Mouse (Mus musculus): ENCODE results near the gene Rapgef1. TPM values are rescaled to one million over a fixed set of nuclear protein-coding genes. Genes with fewer than 3 reads are reported as not detected.

Rapgef1 gene
- polyA plus RNA-seq, 1 experiment, result 75.1 TPM

DNA sequence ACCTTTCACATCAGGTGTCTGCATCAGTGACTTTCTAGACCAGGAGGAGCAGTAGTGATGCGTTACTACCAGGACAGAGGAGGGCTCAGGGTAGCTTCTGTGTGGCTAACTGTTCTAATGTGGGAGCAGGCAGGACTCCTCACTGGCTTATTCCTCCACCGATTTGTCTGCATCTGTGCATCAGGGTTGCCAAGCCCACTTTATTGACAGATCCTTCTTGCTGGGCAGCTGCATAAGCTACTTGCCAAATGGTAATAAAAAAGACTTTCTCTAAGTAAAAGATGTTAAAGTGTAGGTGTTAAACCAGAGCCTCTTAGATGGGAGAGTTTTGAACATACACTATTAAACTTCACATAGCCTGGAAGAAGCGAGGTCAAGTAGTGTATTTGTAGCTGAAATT is 22.2 kb downstream of the Rapgef1 start:
- no peak for DNase-seq (ENCODE audit: low read depth in 1 of 2, low spot score in 2 of 2)
- Histone ChIP-seq H3K27ac (ENCODE audit: insufficient read depth, low read length) (peak overlapping the region; percentile 85), H3K36me3 (ENCODE audit: control insufficient read depth, insufficient read depth, low read length) (no peaks in the 10 kb centered on the region), H3K4me1 (ENCODE audit: control insufficient read depth, insufficient read depth, insufficient read length) (peaks cover 43% of the 10 kb centered on the region), H3K4me3 (ENCODE audit: extremely low read depth, insufficient read depth, insufficient read length) (no peak overlapping the region), H3K27me3 (ENCODE audit: control insufficient read depth, insufficient read depth, low read length) (no peaks in the 10 kb centered on the region)
- no peak for TF ChIP-seq CTCF (IDR thresholded peaks at IDR 0.05; ENCODE audit: extremely low read depth, insufficient read depth, insufficient read length, insufficient replicate concordance)
- TF ChIP-seq POLR2A (IDR thresholded peaks at IDR 0.05; ENCODE audit: low read depth, low read length), result no peak
- WGBS, result 94% methylated on average over 3 of the region's 3 CpGs

DNA sequence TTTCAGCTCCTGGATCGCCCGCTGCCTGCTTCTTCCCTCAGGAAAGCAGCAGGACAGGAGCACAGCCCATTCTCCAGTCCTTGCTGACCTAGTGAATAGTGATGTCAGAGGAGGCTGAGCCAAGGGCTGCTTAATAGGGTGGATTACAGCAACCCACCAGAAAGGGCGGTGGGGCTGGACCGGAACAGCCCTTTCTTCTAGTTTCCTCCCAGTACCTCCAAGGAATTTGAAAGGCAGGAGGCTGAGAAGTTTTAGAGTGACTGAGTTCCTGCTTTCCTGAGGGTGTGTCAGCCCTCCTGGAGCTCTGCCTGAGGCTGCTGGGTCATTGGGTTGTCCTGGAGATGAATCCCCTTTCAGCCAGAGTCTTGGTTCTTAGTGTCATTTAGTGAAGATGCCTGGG is 23.9 kb downstream of the Rapgef1 start:
- peaks cover 38% of the 10 kb centered on the region; the same call in 1 of the 2 replicates for H3K4me1 ChIP-seq (ENCODE audit: control insufficient read depth, insufficient read depth, insufficient read length)
- no peak overlapping the region for H3K27ac ChIP-seq (ENCODE audit: insufficient read depth, low read length)
- no peak for DNase-seq (ENCODE audit: low read depth in 1 of 2, low spot score in 2 of 2)
- TF ChIP-seq POLR2A (IDR thresholded peaks at IDR 0.05; ENCODE audit: low read depth, low read length) (no peak), CTCF (IDR thresholded peaks at IDR 0.05; ENCODE audit: extremely low read depth, insufficient read depth, insufficient read length, insufficient replicate concordance) (no peak)
- H3K27me3 ChIP-seq (ENCODE audit: control insufficient read depth, insufficient read depth, low read length), result no peaks in the 10 kb centered on the region
- H3K36me3 ChIP-seq (ENCODE audit: control insufficient read depth, insufficient read depth, low read length), result no peaks in the 10 kb centered on the region
- 88% methylated on average over 4 of the region's 4 CpGs for WGBS
- H3K4me3 ChIP-seq (ENCODE audit: extremely low read depth, insufficient read depth, insufficient read length), result no peak overlapping the region

DNA sequence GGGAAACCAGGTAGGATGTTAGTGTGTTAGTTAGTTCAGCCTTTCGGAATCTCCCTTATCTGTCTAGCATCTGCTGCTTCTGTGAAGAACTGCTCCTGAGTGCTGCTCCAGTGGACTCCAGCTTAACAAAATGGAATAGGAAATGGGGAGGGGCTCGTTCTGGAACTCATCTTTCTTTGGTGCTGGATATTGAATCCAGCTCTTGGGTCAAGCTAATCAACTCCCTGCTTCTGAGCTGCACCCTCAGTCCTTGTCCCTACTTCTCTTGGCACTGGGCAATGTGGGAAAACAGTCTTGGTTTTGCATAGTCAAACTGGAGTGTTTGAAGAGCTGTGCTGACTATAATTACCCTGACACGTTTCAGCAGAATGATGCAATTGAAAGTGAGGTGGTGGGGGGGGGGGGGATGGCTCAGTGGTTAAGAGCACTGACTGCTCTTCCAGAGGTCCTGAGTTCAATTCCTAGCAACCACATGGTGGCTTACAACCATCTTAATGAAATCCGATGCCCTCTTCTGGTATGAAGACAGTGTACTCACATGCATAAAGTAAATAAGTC is 25.6 kb downstream of the Rapgef1 start:
- Histone ChIP-seq H3K27ac (ENCODE audit: insufficient read depth, low read length) (no peak overlapping the region), H3K4me3 (ENCODE audit: extremely low read depth, insufficient read depth, insufficient read length) (no peak overlapping the region), H3K27me3 (ENCODE audit: control insufficient read depth, insufficient read depth, low read length) (no peaks in the 10 kb centered on the region), H3K4me1 (ENCODE audit: control insufficient read depth, insufficient read depth, insufficient read length) (peaks cover 40% of the 10 kb centered on the region; the same call in 1 of the 2 replicates), H3K36me3 (ENCODE audit: control insufficient read depth, insufficient read depth, low read length) (no peaks in the 10 kb centered on the region)
- WGBS, result 67% methylated on average over 4 of the region's 4 CpGs
- DNase-seq (ENCODE audit: low read depth in 1 of 2, low spot score in 2 of 2), result no peak
- TF ChIP-seq POLR2A (IDR thresholded peaks at IDR 0.05; ENCODE audit: low read depth, low read length) (no peak), CTCF (IDR thresholded peaks at IDR 0.05; ENCODE audit: extremely low read depth, insufficient read depth, insufficient read length, insufficient replicate concordance) (no peak)

DNA sequence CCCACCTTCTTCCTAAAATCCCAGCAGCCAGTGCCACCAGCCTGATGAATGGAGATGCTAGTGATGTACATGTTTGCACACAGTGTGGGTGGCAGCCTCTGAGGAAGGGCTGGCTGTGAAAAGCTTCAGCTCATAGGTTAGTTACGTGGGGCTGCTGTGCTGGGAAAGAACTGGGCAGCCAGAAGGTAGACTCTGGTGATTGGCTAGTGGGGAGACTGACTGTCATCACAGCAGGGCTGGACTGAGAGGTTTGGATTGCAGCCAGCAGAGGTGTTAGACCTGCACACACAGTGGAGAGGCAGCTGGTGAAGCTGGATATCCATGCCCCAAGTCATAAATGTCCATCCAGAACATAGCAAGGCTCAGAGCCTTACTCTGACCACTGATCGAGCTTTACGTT is 27.1 kb downstream of the Rapgef1 start:
- Histone ChIP-seq H3K4me1 (ENCODE audit: control insufficient read depth, insufficient read depth, insufficient read length) (peaks cover 27% of the 10 kb centered on the region; the same call in 1 of the 2 replicates), H3K4me3 (ENCODE audit: extremely low read depth, insufficient read depth, insufficient read length) (no peak overlapping the region), H3K27ac (ENCODE audit: insufficient read depth, low read length) (peak overlapping the region; percentile 36), H3K27me3 (ENCODE audit: control insufficient read depth, insufficient read depth, low read length) (no peaks in the 10 kb centered on the region), H3K36me3 (ENCODE audit: control insufficient read depth, insufficient read depth, low read length) (no peaks in the 10 kb centered on the region)
- WGBS, result 76% methylated on average over 3 of the region's 3 CpGs
- DNase-seq (ENCODE audit: low read depth in 1 of 2, low spot score in 2 of 2), result no peak
- no peak for TF ChIP-seq CTCF (IDR thresholded peaks at IDR 0.05; ENCODE audit: extremely low read depth, insufficient read depth, insufficient read length, insufficient replicate concordance)
- no peak for TF ChIP-seq POLR2A (IDR thresholded peaks at IDR 0.05; ENCODE audit: low read depth, low read length)

DNA sequence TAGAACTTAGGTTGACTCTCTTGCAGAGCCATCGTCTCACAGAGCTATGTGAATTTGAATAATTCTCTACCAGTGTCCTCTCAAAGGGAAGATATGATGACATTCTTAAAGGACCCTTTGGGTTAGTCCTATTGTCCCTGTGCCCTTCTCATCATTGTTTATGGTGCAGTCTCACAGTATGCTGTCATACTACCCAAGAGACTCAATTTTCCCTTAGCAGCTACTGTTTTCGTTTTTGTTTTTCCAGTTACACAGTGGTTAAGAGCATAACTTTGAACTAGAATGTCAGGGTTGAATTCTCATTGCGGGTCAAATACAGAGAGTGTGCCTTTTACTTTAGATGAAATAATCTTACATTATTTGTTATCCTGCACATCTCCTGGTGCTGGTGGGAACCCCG is 27.6 kb downstream of the Rapgef1 start:
- no peak for TF ChIP-seq CTCF (IDR thresholded peaks at IDR 0.05; ENCODE audit: extremely low read depth, insufficient read depth, insufficient read length, insufficient replicate concordance)
- TF ChIP-seq POLR2A (IDR thresholded peaks at IDR 0.05; ENCODE audit: low read depth, low read length), result no peak

DNA sequence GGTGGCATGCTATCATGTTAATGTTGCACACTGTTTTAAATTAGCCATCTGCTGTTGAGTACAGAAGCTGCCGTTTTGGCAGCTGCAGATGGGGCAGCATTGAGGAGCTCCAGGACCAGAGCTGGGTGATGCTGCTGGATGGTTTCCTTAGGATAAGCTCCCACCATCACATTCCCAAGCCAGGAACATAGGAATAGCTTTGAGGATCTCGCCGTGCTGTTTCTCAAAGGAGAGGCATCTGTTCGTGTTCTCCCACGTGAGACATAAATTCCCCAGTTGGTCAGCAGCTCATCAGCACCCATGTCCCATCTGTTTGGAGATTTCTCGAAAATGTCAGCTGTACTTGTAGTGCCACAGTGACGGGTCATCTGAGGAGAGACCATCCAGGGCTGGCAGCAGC is 28.3 kb downstream of the Rapgef1 start:
- Histone ChIP-seq H3K36me3 (ENCODE audit: control insufficient read depth, insufficient read depth, low read length) (no peaks in the 10 kb centered on the region), H3K4me1 (ENCODE audit: control insufficient read depth, insufficient read depth, insufficient read length) (peaks cover 28% of the 10 kb centered on the region; the same call in 1 of the 2 replicates), H3K4me3 (ENCODE audit: extremely low read depth, insufficient read depth, insufficient read length) (no peak overlapping the region), H3K27ac (ENCODE audit: insufficient read depth, low read length) (peak overlapping the region; percentile 12), H3K27me3 (ENCODE audit: control insufficient read depth, insufficient read depth, low read length) (no peaks in the 10 kb centered on the region)
- no peak for DNase-seq (ENCODE audit: low read depth in 1 of 2, low spot score in 2 of 2)
- TF ChIP-seq POLR2A (IDR thresholded peaks at IDR 0.05; ENCODE audit: low read depth, low read length) (no peak), CTCF (IDR thresholded peaks at IDR 0.05; ENCODE audit: extremely low read depth, insufficient read depth, insufficient read length, insufficient replicate concordance) (no peak)
- 79% methylated on average over 7 of the region's 7 CpGs for WGBS

More for the DNA sequence above, 27.6 kb downstream of the Rapgef1 start:
- Histone ChIP-seq H3K4me3 (ENCODE audit: extremely low read depth, insufficient read depth, insufficient read length) (no peak overlapping the region), H3K27me3 (ENCODE audit: control insufficient read depth, insufficient read depth, low read length) (no peaks in the 10 kb centered on the region), H3K36me3 (ENCODE audit: control insufficient read depth, insufficient read depth, low read length) (no peaks in the 10 kb centered on the region), H3K4me1 (ENCODE audit: control insufficient read depth, insufficient read depth, insufficient read length) (peaks cover 26% of the 10 kb centered on the region; the same call in 1 of the 2 replicates), H3K27ac (ENCODE audit: insufficient read depth, low read length) (no peak overlapping the region; the same call in 1 of the 2 replicates)
- 74% methylated on average over 4 of the region's 4 CpGs for WGBS
- no peak for DNase-seq (ENCODE audit: low read depth in 1 of 2, low spot score in 2 of 2)

Data from spleen, adult 2 months (tissue).